Mouse (Mus musculus) embryonic fibroblast, embryonic 13.5 days (primary cell): Measurements from ENCODE around the gene Ermap. TPM values are rescaled to one million over a fixed set of nuclear protein-coding genes. Genes with fewer than 3 reads are reported as not detected.

ENCODE experiments used
- H3K27ac ChIP-seq: 2 replicates; pipeline ENCODE4 v1.5.1; 2012; ENCODE audit warnings: low read length, control low read depth, inconsistent platforms; ENCODE audit not compliant: insufficient read depth
- H3K4me1 ChIP-seq: 2 replicates; pipeline ENCODE4 v1.6.1; 2011; ENCODE audit warnings: low read length; ENCODE audit not compliant: control insufficient read depth, insufficient read depth
- H3K4me3 ChIP-seq: 2 replicates; pipeline ENCODE4 v1.5.1; 2011; ENCODE audit warnings: mild to moderate bottlenecking, control low read depth, low read length; ENCODE audit not compliant: insufficient read depth
- CTCF ChIP-seq: IDR thresholded peaks from 2 replicates; pipeline ENCODE4 v1.5.1; 2011; ENCODE audit warnings: mild to moderate bottlenecking, control low read depth, low read length, moderate library complexity, borderline replicate concordance; ENCODE audit not compliant: insufficient read depth
- POLR2A ChIP-seq: IDR thresholded peaks from 2 replicates; pipeline ENCODE4 v1.6.1; 2011; ENCODE audit warnings: low read depth, mild to moderate bottlenecking, control low read depth, low read length, moderate library complexity
- polyA plus RNA-seq: library from polyadenylated mRNA; stranded (reverse); fragments of >200 nt; gene quantifications from 2 replicates; pipeline ENCODE4 v1.2.4, GENCODE M21; 2011; ENCODE audit warnings: low read depth; ENCODE audit not compliant: missing spikeins, insufficient read length

Gene Ermap
- polyA plus RNA-seq, 1 experiment, result 0.33 TPM

DNA sequence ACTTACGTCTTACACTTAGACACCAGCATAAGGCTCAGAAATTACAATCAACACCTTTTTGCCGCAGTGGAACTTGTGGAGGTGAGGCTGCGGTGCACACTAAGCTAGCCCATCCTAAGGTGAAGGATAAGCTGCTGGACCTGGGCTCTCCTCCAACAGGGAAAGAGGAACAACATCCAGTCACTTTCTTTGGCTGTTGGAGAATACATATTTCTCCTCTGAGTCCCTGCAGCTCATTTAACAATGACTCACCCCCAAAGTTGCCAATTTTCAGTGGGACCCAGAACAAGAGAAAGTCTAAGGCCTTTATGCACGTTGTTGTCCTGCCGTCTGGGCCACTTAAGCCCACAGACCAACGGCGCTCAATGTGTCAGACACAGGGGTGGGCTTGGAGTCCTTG is 43.0 kb downstream of the Ermap start:
- H3K4me1 ChIP-seq, result peaks cover 6% of the 10 kb centered on the region; the same call in 1 of the 2 replicates
- no peak overlapping the region for H3K4me3 ChIP-seq
- H3K27ac ChIP-seq, result peak overlapping the region; percentile 51
- TF ChIP-seq CTCF (no peak), POLR2A (no peak)

DNA sequence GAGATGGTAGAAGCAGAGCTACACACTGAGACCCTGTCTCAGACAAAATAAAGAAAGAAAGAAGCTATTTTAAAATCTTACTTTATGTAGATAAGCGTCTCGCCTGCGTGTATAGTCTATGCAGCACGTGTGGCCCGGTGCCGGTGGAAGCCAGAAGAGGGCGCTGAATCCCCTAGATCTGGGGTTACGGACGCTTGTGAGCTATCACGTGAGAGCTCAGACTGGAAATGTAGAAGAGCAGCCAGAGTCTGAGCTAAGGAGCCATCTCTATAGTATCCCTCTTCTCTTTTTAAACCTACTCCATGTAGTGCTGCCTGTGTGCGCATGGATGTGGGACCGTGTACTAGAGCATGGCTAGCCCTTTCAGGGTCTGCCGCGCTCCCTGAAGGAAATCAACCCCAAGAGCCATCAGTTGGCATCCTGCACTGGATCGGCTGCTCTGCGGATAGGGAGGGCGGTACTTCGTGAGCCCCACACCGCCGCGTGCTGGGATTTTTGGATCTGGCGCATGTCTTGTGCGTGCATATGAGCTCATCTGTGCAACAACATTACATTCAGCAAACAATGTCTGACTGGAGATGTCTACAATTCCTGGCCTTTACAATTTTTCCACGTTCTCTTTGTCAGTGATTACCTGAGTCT is 47.5 kb downstream of the Ermap start:
- no peak overlapping the region for H3K4me3 ChIP-seq
- peak; percentile 49; the same call in 1 of the 2 replicates for TF ChIP-seq CTCF
- TF ChIP-seq POLR2A, result no peak
- H3K27ac ChIP-seq, result no peak overlapping the region
- peaks cover 4% of the 10 kb centered on the region; the same call in 1 of the 2 replicates for H3K4me1 ChIP-seq

DNA sequence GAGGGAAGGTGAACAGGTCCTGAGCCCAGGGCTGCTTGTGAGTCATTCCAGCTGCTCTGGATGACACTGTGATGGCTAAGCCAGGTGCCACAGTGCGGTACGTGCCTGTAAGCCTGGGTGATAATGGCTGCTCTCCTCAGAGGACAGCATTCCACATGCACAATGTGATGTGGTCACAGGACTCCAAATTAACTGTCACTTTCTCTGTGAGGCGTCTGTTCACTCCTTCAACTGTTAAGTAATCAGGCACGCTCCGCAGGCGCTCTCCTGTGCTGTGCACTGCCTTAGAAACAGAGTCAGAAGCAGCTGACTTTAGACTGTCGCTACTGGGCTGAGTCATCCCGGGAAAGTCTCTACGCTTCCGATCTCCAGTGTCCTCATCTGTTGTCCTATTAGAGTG is 48.6 kb downstream of the Ermap start:
- TF ChIP-seq CTCF, result no peak
- no peak for TF ChIP-seq POLR2A
- no peak overlapping the region for H3K27ac ChIP-seq

DNA sequence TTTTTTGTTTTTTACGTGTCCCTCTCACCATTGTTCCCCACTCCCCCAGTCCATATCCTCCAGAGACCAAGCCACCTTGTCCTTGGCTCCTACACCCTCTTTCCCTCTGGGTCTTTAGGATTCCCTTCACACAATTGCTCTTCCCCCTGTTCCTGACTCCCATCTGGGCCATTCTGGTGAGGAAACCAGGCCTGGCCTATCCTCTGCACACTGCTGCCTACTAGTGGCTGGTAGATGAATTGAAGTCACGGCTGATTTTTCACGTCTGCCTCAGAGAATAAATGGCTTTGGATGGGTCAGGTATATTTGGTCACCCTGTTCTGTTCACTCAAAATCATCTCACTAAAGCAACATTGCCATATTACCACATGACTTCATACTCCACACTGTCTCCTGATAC is 49.7 kb downstream of the Ermap start:
- Histone ChIP-seq H3K4me3 (no peak overlapping the region), H3K4me1 (no peaks in the 10 kb centered on the region), H3K27ac (no peak overlapping the region)
- TF ChIP-seq POLR2A (no peak), CTCF (peak; percentile 68; the same call in 1 of the 2 replicates)

More for the DNA sequence above, 48.6 kb downstream of the Ermap start:
- Histone ChIP-seq H3K4me3 (no peak overlapping the region), H3K4me1 (no peaks in the 10 kb centered on the region)

DNA sequence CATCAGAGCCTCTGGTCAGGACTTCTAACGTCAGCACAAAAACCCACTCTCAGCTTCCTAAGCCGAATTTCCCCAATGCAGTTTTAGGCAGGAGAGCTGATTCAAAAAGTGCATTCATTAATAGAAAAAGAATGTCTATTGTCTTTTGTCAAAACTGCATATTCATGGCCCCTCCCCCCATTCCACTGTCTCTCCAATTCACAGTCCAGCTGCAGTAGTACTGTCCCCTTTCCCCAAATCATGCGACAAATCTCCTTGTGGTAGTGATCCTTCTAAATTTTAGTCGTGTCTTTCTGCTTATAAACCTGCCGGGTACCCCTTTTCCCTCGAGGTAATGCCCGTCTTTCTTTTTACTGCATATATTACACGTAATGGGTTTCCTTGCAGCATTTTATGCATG is 51.0 kb downstream of the Ermap start:
- no peak overlapping the region for H3K4me3 ChIP-seq
- no peak for TF ChIP-seq CTCF
- TF ChIP-seq POLR2A, result no peak
- no peak overlapping the region for H3K27ac ChIP-seq
- no peaks in the 10 kb centered on the region for H3K4me1 ChIP-seq

DNA sequence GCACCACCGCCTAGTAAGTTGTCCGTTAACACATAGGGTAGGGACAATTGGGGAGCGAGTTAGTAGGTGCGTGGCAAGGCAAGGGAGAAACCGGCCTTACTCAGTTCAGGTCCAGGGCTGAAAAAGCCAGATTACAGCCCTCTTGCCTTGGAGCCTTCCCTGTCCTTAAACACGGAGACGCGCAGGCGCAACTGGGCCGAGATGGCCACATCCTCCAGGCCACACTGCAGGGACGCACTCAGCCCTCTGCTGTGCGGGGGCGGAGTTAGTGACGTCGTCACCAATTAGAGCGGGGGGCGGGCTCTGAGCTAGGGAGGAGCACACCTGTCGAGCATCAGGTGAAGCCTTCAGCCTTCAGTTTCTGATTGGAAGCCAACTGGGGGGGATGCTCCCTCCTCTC is 51.6 kb downstream of the Ermap start:
- H3K4me3 ChIP-seq, result no peak overlapping the region
- H3K27ac ChIP-seq, result no peak overlapping the region
- no peak for TF ChIP-seq POLR2A
- no peak for TF ChIP-seq CTCF
- no peaks in the 10 kb centered on the region for H3K4me1 ChIP-seq

DNA sequence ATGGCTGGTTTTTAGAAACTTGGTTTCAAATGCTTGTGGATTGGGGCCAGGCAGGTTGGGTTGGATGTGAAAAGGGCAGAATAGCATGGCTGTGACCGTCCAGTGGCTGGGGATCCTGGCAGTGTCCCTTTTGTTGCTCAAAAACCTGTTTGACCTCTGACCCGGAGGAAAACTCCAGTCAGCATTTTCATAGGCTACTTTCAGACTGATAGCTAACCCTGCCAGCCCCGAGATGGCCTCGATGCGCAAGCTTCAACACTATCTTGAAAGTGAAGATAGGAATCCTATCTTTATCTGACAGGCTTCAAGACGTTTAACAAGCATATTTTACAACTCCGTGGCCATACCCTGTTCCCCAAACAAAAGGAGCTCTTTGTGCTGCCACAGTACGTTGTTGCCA is 52.5 kb downstream of the Ermap start:
- H3K4me3 ChIP-seq, result no peak overlapping the region
- H3K4me1 ChIP-seq, result no peaks in the 10 kb centered on the region
- H3K27ac ChIP-seq, result no peak overlapping the region
- no peak for TF ChIP-seq CTCF
- TF ChIP-seq POLR2A, result no peak

DNA sequence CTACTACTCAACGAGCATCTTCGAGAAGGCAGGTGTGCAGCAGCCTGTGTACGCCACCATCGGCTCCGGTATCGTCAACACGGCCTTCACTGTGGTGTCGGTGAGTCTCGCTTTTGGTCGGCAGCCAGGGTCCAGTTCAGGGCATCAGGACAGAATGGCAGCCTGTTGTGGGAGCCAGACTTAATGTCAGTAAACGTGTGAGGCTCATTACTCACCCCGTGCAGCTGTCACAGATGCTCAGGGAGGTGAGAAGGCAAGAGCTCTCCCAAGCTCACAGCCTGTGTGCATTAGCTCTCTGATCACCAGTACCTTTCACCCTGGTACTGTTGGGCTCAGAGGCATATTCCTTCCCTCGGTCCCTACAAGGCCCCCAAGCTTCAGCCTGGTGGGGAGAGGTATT is 56.0 kb downstream of the Ermap start:
- no peak for TF ChIP-seq CTCF
- no peak for TF ChIP-seq POLR2A
- H3K27ac ChIP-seq, result no peak overlapping the region
- H3K4me1 ChIP-seq, result no peaks in the 10 kb centered on the region
- H3K4me3 ChIP-seq, result no peak overlapping the region

DNA sequence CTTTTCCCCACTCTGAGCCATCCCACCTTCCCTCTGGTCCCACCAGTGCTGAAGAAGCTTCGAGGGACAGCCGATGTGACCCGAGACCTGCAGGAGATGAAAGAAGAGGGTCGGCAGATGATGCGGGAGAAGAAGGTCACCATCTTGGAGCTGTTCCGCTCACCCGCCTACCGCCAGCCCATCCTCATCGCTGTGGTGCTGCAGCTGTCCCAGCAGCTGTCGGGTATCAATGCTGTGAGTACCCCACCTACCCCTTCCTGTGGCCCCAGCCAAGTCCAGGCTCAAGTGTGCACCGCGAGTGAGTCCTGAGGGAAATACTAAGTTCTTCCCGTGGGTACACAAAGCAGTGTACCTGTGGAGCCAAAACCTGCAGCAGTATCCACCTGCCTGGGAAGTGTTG is 56.5 kb downstream of the Ermap start:
- Histone ChIP-seq H3K27ac (no peak overlapping the region), H3K4me1 (no peaks in the 10 kb centered on the region), H3K4me3 (no peak overlapping the region)
- TF ChIP-seq POLR2A (no peak), CTCF (no peak)

DNA sequence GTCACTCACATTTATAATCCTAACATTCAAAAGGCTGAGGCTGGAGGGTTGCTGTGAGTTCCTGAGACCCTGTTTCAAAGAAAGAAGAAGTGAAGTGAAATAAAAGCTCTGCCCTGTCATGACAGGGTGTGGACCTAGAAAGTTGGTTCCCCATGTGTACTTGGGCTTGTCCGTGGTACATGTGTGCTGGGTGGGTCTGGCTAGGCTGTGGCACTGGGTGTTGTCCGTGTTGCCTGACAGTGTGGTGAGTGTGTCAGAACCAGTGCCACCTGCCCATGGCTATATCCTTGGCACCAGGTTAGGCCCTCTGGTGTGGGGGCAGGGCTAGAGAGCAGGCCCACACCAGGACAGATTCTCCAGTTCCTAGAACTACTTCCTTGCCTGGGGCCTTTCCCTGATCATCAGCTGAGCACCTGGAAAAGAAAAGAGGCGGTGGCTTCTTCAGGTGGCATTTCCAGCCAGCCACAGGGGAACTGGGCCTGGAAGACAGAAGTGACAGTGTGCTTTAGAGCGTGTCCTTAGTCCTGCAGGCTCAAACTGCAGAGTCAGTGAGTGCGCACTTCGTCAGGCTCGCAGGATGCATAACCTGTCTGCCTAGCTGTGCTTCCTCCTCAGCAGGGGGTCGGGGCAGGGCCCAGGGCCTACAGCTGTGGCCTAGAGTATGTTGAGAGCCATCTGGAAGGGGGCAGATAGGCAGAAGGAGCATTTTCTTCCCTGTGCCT is 58.5 kb downstream of the Ermap start:
- Histone ChIP-seq H3K4me1 (peaks cover 5% of the 10 kb centered on the region), H3K27ac (no peak overlapping the region), H3K4me3 (no peak overlapping the region)
- no peak for TF ChIP-seq POLR2A
- TF ChIP-seq CTCF, result no peak

DNA sequence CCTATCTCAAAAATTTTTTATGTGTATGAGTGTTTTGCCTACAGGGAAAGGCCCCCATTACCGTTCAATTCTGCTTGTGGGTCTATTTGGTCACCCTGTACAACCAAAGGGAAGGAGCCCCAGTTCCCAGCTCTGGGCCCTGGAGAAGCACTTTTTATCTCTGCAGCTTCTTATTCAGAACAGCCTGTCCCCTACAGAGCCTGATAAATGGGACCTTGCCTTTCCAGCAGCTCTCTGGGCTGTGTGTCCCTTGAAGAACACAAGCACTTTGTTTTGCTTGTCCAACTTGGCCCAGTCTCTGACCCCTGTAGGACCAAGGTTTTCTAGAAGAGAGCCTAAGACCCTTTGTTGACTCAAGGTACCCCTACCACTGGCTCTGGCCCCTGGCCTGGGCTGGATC is 60.7 kb downstream of the Ermap start:
- Histone ChIP-seq H3K4me1 (peaks cover 14% of the 10 kb centered on the region), H3K27ac (no peak overlapping the region), H3K4me3 (no peak overlapping the region)
- TF ChIP-seq CTCF, result no peak
- TF ChIP-seq POLR2A, result no peak
